Mouse (Mus musculus) intestine, embryonic 14.5 days (tissue): ENCODE data around the gene C5ar1. TPM values are rescaled to one million over a fixed set of nuclear protein-coding genes. Genes with fewer than 3 reads are reported as not detected.
"Not testable (repeated sequence)": the region's sequence is repeated elsewhere in the genome, so short reads cannot be mapped to it uniquely, and the experiment has no call there.

Experiments
- ATAC-seq: fragments of 200-750 bp; cut with Nextera tagmentation; replicated peaks from 2 replicates; pipeline ENCODE4 v1.8.0; 2017; ENCODE audit warnings: low read depth, moderate number of reproducible peaks, moderate TSS enrichment, moderate library complexity; ENCODE audit not compliant: low FRiP score, low TSS enrichment
- DNase-seq: peaks from one replicate; pipeline ENCODE4 v3.0.0-alpha.2; 2018; ENCODE audit warnings: low spot score
- H3K27ac ChIP-seq: fragments of 300-500 bp; sonication (generic); 2 replicates; pipeline ENCODE4 v1.5.1; 2014; ENCODE audit warnings: low read depth, mild to moderate bottlenecking, control low read depth
- H3K27me3 ChIP-seq: fragments of 300-500 bp; sonication (generic); replicated peaks from 2 replicates; pipeline ENCODE4 v1.6.1; 2014; ENCODE audit warnings: low read length, control low read depth; ENCODE audit not compliant: control insufficient read depth, insufficient read depth
- H3K36me3 ChIP-seq: fragments of 300-500 bp; sonication (generic); 2 replicates; pipeline ENCODE4 v1.6.1; 2014; ENCODE audit warnings: low read length, control low read depth; ENCODE audit not compliant: control insufficient read depth, insufficient read depth
- H3K4me1 ChIP-seq: fragments of 300-500 bp; sonication (generic); replicated peaks from 2 replicates; pipeline ENCODE4 v1.6.1; 2014; ENCODE audit warnings: low read length, control low read depth, mixed read lengths; ENCODE audit not compliant: control insufficient read depth, insufficient read depth
- H3K4me2 ChIP-seq: fragments of 300-500 bp; sonication (generic); 2 replicates; pipeline ENCODE4 v1.6.1; 2014; ENCODE audit warnings: low read length
- H3K4me3 ChIP-seq: fragments of 300-500 bp; sonication (generic); 2 replicates; pipeline ENCODE4 v1.5.1; 2014; ENCODE audit warnings: low read depth, low read length, control low read depth, mixed read lengths
- H3K9ac ChIP-seq: fragments of 300-500 bp; sonication (generic); 2 replicates; pipeline ENCODE4 v1.6.1; 2014; ENCODE audit warnings: mild to moderate bottlenecking, low read length
- H3K9me3 ChIP-seq: fragments of 300-500 bp; sonication (generic); 2 replicates; pipeline ENCODE4 v1.6.1; 2016; ENCODE audit warnings: low read length, control low read depth; ENCODE audit not compliant: control insufficient read depth
- WGBS: fragments of 180-500 bp; shearing (Covaris S2); extraction: QIAGEN DNeasy Blood & Tissue Kit; methylation state at CpG from one replicate; pipeline ENCODE4 v1.1.7; 2014; 5-methylcytosine and 5-hydroxymethylcytosine counted together
- polyA plus RNA-seq: library from polyadenylated mRNA; unstranded; fragments of >200 nt; fragmentation: Nextera tagmentation; extraction: Ambion mirVana; gene quantifications from 2 replicates; pipeline ENCODE4 v1.2.1, GENCODE M21; 2014

C5ar1 gene
- 1.8 and 2.3 TPM in 2 replicates for polyA plus RNA-seq

GRCm38 (mm10) chr7:16259110-16259590 lies at the start of gene C5ar1:
Gene C5ar1 (minus strand): TSS chr7:16259540.
- Histone ChIP-seq H3K27me3 (no peaks in the 10 kb centered on the region), H3K4me1 (no peaks in the 10 kb centered on the region), H3K4me3 (no peak within 1 kb of the TSS), H3K4me2 (no peak within 1 kb of the TSS), H3K9ac (no peak within 1 kb of the TSS), H3K36me3 (no peaks in the 10 kb centered on the region), H3K9me3 (no peaks in the 10 kb centered on the region), H3K27ac (no peak within 1 kb of the TSS)
- DNase-seq (no peak), ATAC-seq (no peak)
- 84% methylated on average over 5 of the region's 5 CpGs for WGBS

GRCm38 (mm10) chr7:16308555-16309317 lies 49.4 kb upstream of the C5ar1 start:
- DNase-seq, result no peak
- Histone ChIP-seq H3K4me1 (peaks cover 25% of the 10 kb centered on the region), H3K27me3 (no peaks in the 10 kb centered on the region), H3K9ac (peak overlapping the region; percentile 49; the same call in 1 of the 2 replicates), H3K4me2 (peak overlapping the region; percentile 95), H3K27ac (peak overlapping the region; percentile 27; the same call in 1 of the 2 replicates), H3K4me3 (peak overlapping the region; percentile 62), H3K36me3 (no peaks in the 10 kb centered on the region), H3K9me3 (no peaks in the 10 kb centered on the region)
- 41% methylated on average over 16 of the region's 16 CpGs for WGBS
- ATAC-seq, result no peak

- 45% methylated on average over 1 of the region's 1 CpGs for WGBS
- Histone ChIP-seq H3K4me3 (peak within 1 kb of the TSS; percentile 62), H3K27ac (peak within 1 kb of the TSS; percentile 27; the same call in 1 of the 2 replicates), H3K4me2 (peak within 1 kb of the TSS; percentile 95), H3K4me1 (peaks cover 22% of the 10 kb centered on the region), H3K9ac (peak within 1 kb of the TSS; percentile 49)
- H3K36me3 ChIP-seq, H3K27me3 ChIP-seq, DNase-seq, ATAC-seq, H3K9me3 ChIP-seq: not testable (repeated sequence)
These were observed 48.8 kb upstream of the C5ar1 start, which contains the start of gene Bbc3 for GRCm38 (mm10) chr7:16308093-16308492. Gene Bbc3 (plus strand): TSS chr7:16308393.

- WGBS, result 74% methylated on average over 6 of the region's 6 CpGs
- not testable (repeated sequence) for H3K27me3 ChIP-seq, ATAC-seq
These were observed 47.8 kb upstream of the C5ar1 start for GRCm38 (mm10) chr7:16307141-16307540.

GRCm38 (mm10) chr7:16299419-16300035 lies 40.2 kb upstream of the C5ar1 start:
- Histone ChIP-seq H3K4me3 (peak overlapping the region; percentile 41), H3K36me3 (no peaks in the 10 kb centered on the region), H3K27ac (peak overlapping the region; percentile 38; the same call in 1 of the 2 replicates), H3K27me3 (no peaks in the 10 kb centered on the region), H3K9me3 (no peaks in the 10 kb centered on the region), H3K9ac (peak overlapping the region; percentile 43), H3K4me1 (peaks cover 26% of the 10 kb centered on the region), H3K4me2 (peak overlapping the region; percentile 74)
- DNase-seq (peak; percentile 88), ATAC-seq (peak; percentile 48)
- 2% methylated on average over 51 of the region's 52 CpGs for WGBS

More at GRCm38 (mm10) chr7:16307141-16307540, 47.8 kb upstream of the C5ar1 start:
- H3K4me3 ChIP-seq, H3K9me3 ChIP-seq, H3K27ac ChIP-seq, H3K36me3 ChIP-seq, H3K4me2 ChIP-seq, DNase-seq, H3K9ac ChIP-seq: not testable (repeated sequence)
- H3K4me1 ChIP-seq, result peaks cover 17% of the 10 kb centered on the region

GRCm38 (mm10) chr7:16298927-16299326 lies 39.6 kb upstream of the C5ar1 start:
- H3K36me3 ChIP-seq, result no peaks in the 10 kb centered on the region
- no peaks in the 10 kb centered on the region for H3K27me3 ChIP-seq
- H3K4me2 ChIP-seq, result peak overlapping the region; percentile 74
- H3K9ac ChIP-seq, result no peak overlapping the region
- DNase-seq (no peak), ATAC-seq (no peak)
- no peak overlapping the region for H3K4me3 ChIP-seq
- H3K9me3 ChIP-seq, result no peaks in the 10 kb centered on the region
- 76% methylated on average over 5 of the region's 5 CpGs for WGBS
- no peak overlapping the region; the same call in 1 of the 2 replicates for H3K27ac ChIP-seq
- peaks cover 26% of the 10 kb centered on the region for H3K4me1 ChIP-seq

- DNase-seq, result no peak
- WGBS, result 61% methylated on average over 2 of the region's 2 CpGs
- H3K9me3 ChIP-seq, result no peaks in the 10 kb centered on the region
- H3K27ac ChIP-seq, result no peak overlapping the region
- no peaks in the 10 kb centered on the region for H3K27me3 ChIP-seq
- no peak overlapping the region for H3K4me3 ChIP-seq
- H3K4me2 ChIP-seq, result peak overlapping the region; percentile 57; the same call in 1 of the 2 replicates
- H3K4me1 ChIP-seq, result peaks cover 26% of the 10 kb centered on the region
- no peak overlapping the region; the same call in 1 of the 2 replicates for H3K9ac ChIP-seq
- no peaks in the 10 kb centered on the region for H3K36me3 ChIP-seq
- ATAC-seq, result no peak
These were observed 38.3 kb upstream of the C5ar1 start for GRCm38 (mm10) chr7:16297616-16298015.

- WGBS, result 1% methylated on average over 22 of the region's 22 CpGs
- peak overlapping the region; percentile 32 for H3K4me3 ChIP-seq
- no peaks in the 10 kb centered on the region for H3K27me3 ChIP-seq
- no peaks in the 10 kb centered on the region for H3K36me3 ChIP-seq
- no peaks in the 10 kb centered on the region for H3K9me3 ChIP-seq
- ATAC-seq (peak; percentile 30), DNase-seq (peak; percentile 93)
- peak overlapping the region; percentile 41 for H3K9ac ChIP-seq
- peaks cover 26% of the 10 kb centered on the region for H3K4me1 ChIP-seq
- peak overlapping the region; percentile 75 for H3K27ac ChIP-seq
- H3K4me2 ChIP-seq, result peak overlapping the region; percentile 57
These were observed 37.5 kb upstream of the C5ar1 start for GRCm38 (mm10) chr7:16296766-16297390.
